Mouse (Mus musculus) thymus, adult 2 months (tissue): Measurements from ENCODE around the gene Emc9. TPM values are rescaled to one million over a fixed set of nuclear protein-coding genes. Genes with fewer than 3 reads are reported as not detected.

Source experiments
- DNase-seq: peaks from one replicate; pipeline ENCODE4 v3.0.0; 2021
- H3K27ac ChIP-seq: fragments of 200-500 bp; 2 replicates; pipeline ENCODE4 v1.5.1; 2012; ENCODE audit warnings: low read length, control low read depth; ENCODE audit not compliant: control insufficient read depth, insufficient read depth
- H3K27me3 ChIP-seq: fragments of 200-500 bp; 2 replicates; pipeline ENCODE4 v1.6.1; 2012; ENCODE audit warnings: mild to moderate bottlenecking, low read length, moderate library complexity, mixed read lengths; ENCODE audit not compliant: control insufficient read depth, insufficient read depth
- H3K36me3 ChIP-seq: fragments of 200-500 bp; 2 replicates; pipeline ENCODE4 v1.6.1; 2012; ENCODE audit warnings: mild to moderate bottlenecking, low read length, moderate library complexity; ENCODE audit not compliant: control insufficient read depth, insufficient read depth
- H3K4me1 ChIP-seq: fragments of 200-500 bp; replicated peaks from 2 replicates; pipeline ENCODE4 v1.6.1; 2012; ENCODE audit warnings: low read length; ENCODE audit not compliant: control insufficient read depth, insufficient read depth
- H3K4me3 ChIP-seq: fragments of 200-500 bp; 2 replicates; pipeline ENCODE4 v1.5.1; 2012; ENCODE audit warnings: mild to moderate bottlenecking, low read length, control low read depth, moderate library complexity; ENCODE audit not compliant: control insufficient read depth, insufficient read depth
- CTCF ChIP-seq: fragments of 200-500 bp; IDR thresholded peaks from 2 replicates; pipeline ENCODE4 v1.5.1; 2012; ENCODE audit warnings: mild to moderate bottlenecking, control low read depth, low read length, moderate library complexity, borderline replicate concordance; ENCODE audit not compliant: control insufficient read depth, poor library complexity, insufficient read depth; ENCODE audit errors: extremely low read depth
- POLR2A ChIP-seq: fragments of 200-500 bp; IDR thresholded peaks from 2 replicates; pipeline ENCODE4 v1.6.1; 2012; ENCODE audit warnings: mild to moderate bottlenecking, low read length, control low read depth, moderate library complexity; ENCODE audit not compliant: control insufficient read depth, poor library complexity, insufficient read depth; ENCODE audit errors: extremely low read depth
- WGBS: fragments of 180-500 bp; shearing (Covaris S2); methylation state at CpG from one replicate; pipeline ENCODE4 v1.1.7; 2018; 5-methylcytosine and 5-hydroxymethylcytosine counted together
- polyA plus RNA-seq: library from polyadenylated mRNA; depleted of rRNA; stranded (reverse); fragments of >200 nt; gene quantifications from 2 replicates; pipeline ENCODE4 v1.2.3, GENCODE M21; 2012

The Emc9 gene
- polyA plus RNA-seq, 1 experiment: 13.4 TPM

GRCm38 (mm10) chr14:55615876-55616275 is 30.8 kb upstream of the Emc9 start:
- no peak for DNase-seq

GRCm38 (mm10) chr14:55614565-55615178 is 29.6 kb upstream of the Emc9 start:
- H3K36me3 ChIP-seq: peaks cover 1% of the 10 kb centered on the region; the same call in 1 of the 2 replicates
- H3K4me1 ChIP-seq: peaks cover 8% of the 10 kb centered on the region
- H3K27ac ChIP-seq: no peak overlapping the region
- 94% methylated on average over 7 of the region's 7 CpGs for WGBS
- no peak overlapping the region for H3K4me3 ChIP-seq
- no peak for TF ChIP-seq CTCF
- no peak for TF ChIP-seq POLR2A
- no peaks in the 10 kb centered on the region for H3K27me3 ChIP-seq
- no peak for DNase-seq

More at GRCm38 (mm10) chr14:55615876-55616275, 30.8 kb upstream of the Emc9 start:
- Histone ChIP-seq H3K27me3 (no peaks in the 10 kb centered on the region), H3K4me1 (peaks cover 8% of the 10 kb centered on the region), H3K4me3 (no peak overlapping the region), H3K36me3 (no peaks in the 10 kb centered on the region), H3K27ac (no peak overlapping the region)
- 88% methylated on average over 2 of the region's 2 CpGs for WGBS
- TF ChIP-seq POLR2A (no peak), CTCF (no peak)

- H3K4me1 ChIP-seq: peaks cover under 1% of the 10 kb centered on the region
- 88% methylated on average over 6 of the region's 6 CpGs for WGBS
- no peak overlapping the region for H3K27ac ChIP-seq
- H3K27me3 ChIP-seq: no peaks in the 10 kb centered on the region
- no peak overlapping the region for H3K4me3 ChIP-seq
- DNase-seq: no peak
- H3K36me3 ChIP-seq: peaks cover 13% of the 10 kb centered on the region; the same call in 1 of the 2 replicates
- TF ChIP-seq POLR2A (no peak), CTCF (no peak)
Measured at GRCm38 (mm10) chr14:55613346-55613745, 28.2 kb upstream of the Emc9 start.

GRCm38 (mm10) chr14:55608339-55608738 is 23.2 kb upstream of the Emc9 start:
- Histone ChIP-seq H3K36me3 (peaks cover 35% of the 10 kb centered on the region), H3K27ac (no peak overlapping the region), H3K4me3 (no peak overlapping the region), H3K27me3 (no peaks in the 10 kb centered on the region), H3K4me1 (peaks cover 21% of the 10 kb centered on the region)
- no peak for DNase-seq
- no peak for TF ChIP-seq POLR2A
- no peak for TF ChIP-seq CTCF
- WGBS: over 99% methylated on average over 6 of the region's 6 CpGs

GRCm38 (mm10) chr14:55605743-55606459 is 20.8 kb upstream of the Emc9 start:
- Histone ChIP-seq H3K27ac (no peak overlapping the region), H3K4me1 (peaks cover 31% of the 10 kb centered on the region), H3K27me3 (no peaks in the 10 kb centered on the region), H3K4me3 (no peak overlapping the region), H3K36me3 (peaks cover 45% of the 10 kb centered on the region)
- TF ChIP-seq CTCF: no peak
- TF ChIP-seq POLR2A: no peak
- no peak for DNase-seq
- 96% methylated on average over 16 of the region's 16 CpGs for WGBS

- TF ChIP-seq CTCF: no peak
- no peak for TF ChIP-seq POLR2A
- DNase-seq: no peak
- peaks cover 31% of the 10 kb centered on the region for H3K4me1 ChIP-seq
- peak overlapping the region; percentile 92 for H3K27ac ChIP-seq
- H3K4me3 ChIP-seq: peak overlapping the region; percentile 45
- no peaks in the 10 kb centered on the region for H3K27me3 ChIP-seq
- 50% methylated on average over 11 of the region's 11 CpGs for WGBS
- H3K36me3 ChIP-seq: peaks cover 53% of the 10 kb centered on the region
Measured at GRCm38 (mm10) chr14:55604823-55605222, 19.7 kb upstream of the Emc9 start.

GRCm38 (mm10) chr14:55603633-55604576 is 18.8 kb upstream of the Emc9 start:
- no peaks in the 10 kb centered on the region for H3K27me3 ChIP-seq
- peak overlapping the region; percentile 64 for H3K4me3 ChIP-seq
- peak; percentile 77; the same call in 1 of the 2 replicates for TF ChIP-seq CTCF
- TF ChIP-seq POLR2A: 0 out of 2 replicates have a peak, but pooled peaks have one; percentile 42
- peak overlapping the region; percentile 92 for H3K27ac ChIP-seq
- WGBS: 2% methylated on average over 19 of the region's 19 CpGs
- H3K4me1 ChIP-seq: peaks cover 31% of the 10 kb centered on the region
- H3K36me3 ChIP-seq: peaks cover 49% of the 10 kb centered on the region
- DNase-seq: peak; percentile 97
